Mouse (Mus musculus) hindbrain, embryonic 13.5 days (tissue): ENCODE data around the gene Gpr176. TPM values are rescaled to one million over a fixed set of nuclear protein-coding genes. Genes with fewer than 3 reads are reported as not detected.

Experiments
- ATAC-seq: fragments of 200-750 bp; cut with Nextera tagmentation; 2 replicates; pipeline ENCODE4 v1.8.0; 2017; ENCODE audit warnings: moderate TSS enrichment; ENCODE audit not compliant: low FRiP score
- H3K27ac ChIP-seq: fragments of 300-500 bp; sonication (generic); 2 replicates; pipeline ENCODE4 v1.5.1; 2015; ENCODE audit warnings: inconsistent platforms, mild to moderate bottlenecking, moderate library complexity
- H3K27me3 ChIP-seq: fragments of 300-500 bp; sonication (generic); 2 replicates; pipeline ENCODE4 v1.6.1; 2015; ENCODE audit warnings: mild to moderate bottlenecking, inconsistent platforms
- H3K36me3 ChIP-seq: fragments of 300-500 bp; sonication (generic); 2 replicates; pipeline ENCODE4 v1.6.1; 2015; ENCODE audit warnings: mild to moderate bottlenecking, inconsistent platforms
- H3K4me1 ChIP-seq: fragments of 300-500 bp; sonication (generic); replicated peaks from 2 replicates; pipeline ENCODE4 v1.6.1; 2015; ENCODE audit warnings: inconsistent platforms
- H3K4me2 ChIP-seq: fragments of 300-500 bp; sonication (generic); 2 replicates; pipeline ENCODE4 v1.6.1; 2015; ENCODE audit warnings: inconsistent platforms, mild to moderate bottlenecking, moderate library complexity
- H3K4me3 ChIP-seq: fragments of 300-500 bp; sonication (generic); 2 replicates; pipeline ENCODE4 v1.5.1; 2015; ENCODE audit warnings: mild to moderate bottlenecking, inconsistent platforms
- H3K9ac ChIP-seq: fragments of 300-500 bp; sonication (generic); 2 replicates; pipeline ENCODE4 v1.6.1; 2015; ENCODE audit warnings: mild to moderate bottlenecking, inconsistent platforms
- H3K9me3 ChIP-seq: fragments of 300-500 bp; sonication (generic); 2 replicates; pipeline ENCODE4 v1.6.1; 2016; ENCODE audit warnings: inconsistent platforms
- WGBS: fragments of 180-500 bp; shearing (Covaris S2); methylation state at CpG from one replicate; pipeline ENCODE4 v1.1.7; 2015; 5-methylcytosine and 5-hydroxymethylcytosine counted together
- microRNA-seq: library from miRNA; unstranded; fragments of <30 nt; microRNA quantifications from one replicate; pipeline ENCODE4, GENCODE M21; 2016
- polyA plus RNA-seq: library from polyadenylated mRNA; unstranded; fragments of >200 nt; fragmentation: Nextera tagmentation; extraction: Ambion mirVana; gene quantifications from 2 replicates; pipeline ENCODE4 v1.2.1, GENCODE M21; 2015

The Gpr176 gene
- polyA plus RNA-seq, 1 experiment from 2014 or later = 2.8 TPM

- Histone ChIP-seq H3K9me3 (no peaks in the 10 kb centered on the region), H3K27me3 (peaks cover 6% of the 10 kb centered on the region; the same call in 1 of the 2 replicates), H3K4me1 (peaks cover 10% of the 10 kb centered on the region; the same call in 1 of the 2 replicates), H3K9ac (no peak overlapping the region), H3K27ac (no peak overlapping the region), H3K4me3 (peak overlapping the region; percentile 44), H3K36me3 (no peaks in the 10 kb centered on the region), H3K4me2 (peak overlapping the region; percentile 60)
- no peak for ATAC-seq
- WGBS = 75% methylated on average over 8 of the region's 8 CpGs
Measured at GRCm38 (mm10) chr2:118257094-118257493, 116.1 kb downstream of the Gpr176 start.

- peaks cover 2% of the 10 kb centered on the region; the same call in 1 of the 2 replicates for H3K27me3 ChIP-seq
- peaks cover 10% of the 10 kb centered on the region; the same call in 1 of the 2 replicates for H3K4me1 ChIP-seq
- peak; percentile 91 for ATAC-seq
- no peak within 1 kb of the TSS for H3K27ac ChIP-seq
- H3K9me3 ChIP-seq = no peaks in the 10 kb centered on the region
- peak within 1 kb of the TSS; percentile 44 for H3K4me3 ChIP-seq
- H3K9ac ChIP-seq = peak within 1 kb of the TSS; percentile 47; the same call in 1 of the 2 replicates
- peak within 1 kb of the TSS; percentile 60 for H3K4me2 ChIP-seq
- H3K36me3 ChIP-seq = no peaks in the 10 kb centered on the region
- WGBS = 3% methylated on average over 25 of the region's 25 CpGs
Measured at GRCm38 (mm10) chr2:118256621-118257053, 116.6 kb downstream of the Gpr176 start, which contains the start of gene Fsip1. Fsip1 (minus strand) TSS chr2:118256966.

- no peak overlapping the region for H3K9ac ChIP-seq
- no peaks in the 10 kb centered on the region for H3K36me3 ChIP-seq
- 25% methylated on average over 8 of the region's 8 CpGs for WGBS
- H3K9me3 ChIP-seq = no peaks in the 10 kb centered on the region
- H3K27me3 ChIP-seq = 0 out of 2 replicates have a peak, but pooled peaks cover 2% of the 10 kb centered on the region
- peaks cover 10% of the 10 kb centered on the region; the same call in 1 of the 2 replicates for H3K4me1 ChIP-seq
- H3K4me2 ChIP-seq = no peak overlapping the region
- no peak overlapping the region for H3K4me3 ChIP-seq
- ATAC-seq = peak; percentile 49; the same call in 1 of the 2 replicates
- H3K27ac ChIP-seq = no peak overlapping the region
Measured at GRCm38 (mm10) chr2:118254516-118254915, 118.7 kb downstream of the Gpr176 start.

GRCm38 (mm10) chr2:118248966-118249365 lies 124.3 kb downstream of the Gpr176 start:
- Histone ChIP-seq H3K27ac (no peak overlapping the region), H3K27me3 (no peaks in the 10 kb centered on the region), H3K4me2 (no peak overlapping the region), H3K9me3 (no peaks in the 10 kb centered on the region), H3K9ac (no peak overlapping the region), H3K4me1 (no peaks in the 10 kb centered on the region), H3K36me3 (no peaks in the 10 kb centered on the region), H3K4me3 (no peak overlapping the region)
- 78% methylated on average over 12 of the region's 12 CpGs for WGBS
- ATAC-seq = no peak

- WGBS = 62% methylated on average over 2 of the region's 2 CpGs
- no peak overlapping the region for H3K4me2 ChIP-seq
- no peak overlapping the region for H3K27ac ChIP-seq
- no peaks in the 10 kb centered on the region for H3K36me3 ChIP-seq
- no peaks in the 10 kb centered on the region for H3K9me3 ChIP-seq
- H3K4me3 ChIP-seq = no peak overlapping the region
- H3K4me1 ChIP-seq = no peaks in the 10 kb centered on the region
- no peaks in the 10 kb centered on the region for H3K27me3 ChIP-seq
- ATAC-seq = no peak
- no peak overlapping the region for H3K9ac ChIP-seq
Measured at GRCm38 (mm10) chr2:118248016-118248415, 125.2 kb downstream of the Gpr176 start.

GRCm38 (mm10) chr2:118245914-118246313 lies 127.3 kb downstream of the Gpr176 start:
- Histone ChIP-seq H3K27me3 (no peaks in the 10 kb centered on the region), H3K36me3 (no peaks in the 10 kb centered on the region), H3K27ac (no peak overlapping the region), H3K4me1 (no peaks in the 10 kb centered on the region), H3K4me3 (no peak overlapping the region), H3K4me2 (no peak overlapping the region), H3K9ac (no peak overlapping the region), H3K9me3 (no peaks in the 10 kb centered on the region)
- WGBS = 16% methylated on average over 10 of the region's 10 CpGs
- ATAC-seq = 0 out of 2 replicates have a peak, but pooled peaks have one; percentile 59

GRCm38 (mm10) chr2:118236196-118236595 lies 137.0 kb downstream of the Gpr176 start:
- no peaks in the 10 kb centered on the region for H3K9me3 ChIP-seq
- no peak overlapping the region for H3K27ac ChIP-seq
- no peak overlapping the region for H3K4me3 ChIP-seq
- ATAC-seq = no peak
- no peaks in the 10 kb centered on the region for H3K27me3 ChIP-seq
- H3K4me2 ChIP-seq = no peak overlapping the region
- 84% methylated on average over 7 of the region's 7 CpGs for WGBS
- H3K36me3 ChIP-seq = no peaks in the 10 kb centered on the region
- no peaks in the 10 kb centered on the region for H3K4me1 ChIP-seq
- no peak overlapping the region for H3K9ac ChIP-seq

- no peak overlapping the region for H3K4me3 ChIP-seq
- 81% methylated on average over 3 of the region's 3 CpGs for WGBS
- H3K9ac ChIP-seq = no peak overlapping the region
Measured at GRCm38 (mm10) chr2:118235614-118236013, 137.6 kb downstream of the Gpr176 start.

GRCm38 (mm10) chr2:118230544-118230943 lies 142.7 kb downstream of the Gpr176 start:
- 85% methylated on average over 3 of the region's 3 CpGs for WGBS
- no peaks in the 10 kb centered on the region for H3K9me3 ChIP-seq
- H3K36me3 ChIP-seq = no peaks in the 10 kb centered on the region
- no peak overlapping the region for H3K27ac ChIP-seq
- H3K4me3 ChIP-seq = no peak overlapping the region
- no peaks in the 10 kb centered on the region for H3K27me3 ChIP-seq
- ATAC-seq = no peak
- no peak overlapping the region for H3K4me2 ChIP-seq
- H3K9ac ChIP-seq = no peak overlapping the region
- no peaks in the 10 kb centered on the region for H3K4me1 ChIP-seq

More at GRCm38 (mm10) chr2:118235614-118236013, 137.6 kb downstream of the Gpr176 start:
- no peaks in the 10 kb centered on the region for H3K4me1 ChIP-seq
- no peak for ATAC-seq
- no peak overlapping the region for H3K27ac ChIP-seq
- no peaks in the 10 kb centered on the region for H3K27me3 ChIP-seq
- no peaks in the 10 kb centered on the region for H3K36me3 ChIP-seq
- no peaks in the 10 kb centered on the region for H3K9me3 ChIP-seq
- no peak overlapping the region for H3K4me2 ChIP-seq

- Histone ChIP-seq H3K4me2 (no peak overlapping the region), H3K9me3 (no peaks in the 10 kb centered on the region), H3K4me1 (0 out of 2 replicates have a peak, but pooled peaks cover 3% of the 10 kb centered on the region), H3K27me3 (no peaks in the 10 kb centered on the region), H3K36me3 (no peaks in the 10 kb centered on the region), H3K9ac (no peak overlapping the region), H3K4me3 (no peak overlapping the region), H3K27ac (no peak overlapping the region)
- no peak for ATAC-seq
- WGBS = 67% methylated on average over 4 of the region's 4 CpGs
Measured at GRCm38 (mm10) chr2:118228486-118229079, 144.6 kb downstream of the Gpr176 start.

Small RNA genes lying within 50 kb of the gene (microRNA-seq; reads per million reads assigned to microRNA genes)
- gene Gm22800 = not detected

Other genes with a start within 250 kb of the Gpr176 start
- gene Fsip1, start 116.5 kb downstream of the Gpr176 start, polyA plus RNA-seq = 2.5 and 3.2 TPM in 2 replicates
- 8.2 and 8.7 TPM in 2 replicates for gene Eif2ak4, start 15.2 kb upstream of the Gpr176 start, polyA plus RNA-seq
- 362 and 376 TPM in 2 replicates for gene Srp14, start 106.3 kb upstream of the Gpr176 start, polyA plus RNA-seq
- gene Bmf, start 176.3 kb upstream of the Gpr176 start, polyA plus RNA-seq = 4.7 and 5.3 TPM in 2 replicates
- 19.1 and 20.5 TPM in 2 replicates for gene Bub1b, start 224.8 kb upstream of the Gpr176 start, polyA plus RNA-seq